Mouse (Mus musculus) C2C12 (cell line): ENCODE results near the gene Amtn.
"Not testable (repeated sequence)": the region's sequence is repeated elsewhere in the genome, so short reads cannot be mapped to it uniquely, and the experiment has no call there.

Experiments used
- CEBPB ChIP-seq: IDR thresholded peaks from one replicate; pipeline ENCODE4 v1.6.1; 2011; ENCODE audit warnings: low read depth, mild to moderate bottlenecking, control low read depth, moderate library complexity
- CTCF ChIP-seq: IDR thresholded peaks from one replicate; pipeline ENCODE4 v1.5.1; 2011; ENCODE audit not compliant: control insufficient read depth, insufficient read depth, insufficient read length
- MAX ChIP-seq: IDR thresholded peaks from one replicate; pipeline ENCODE4 v1.6.1; 2011; ENCODE audit warnings: mild to moderate bottlenecking, control low read depth
- MYOG ChIP-seq: IDR thresholded peaks from one replicate; pipeline ENCODE4 v1.6.1; 2011; ENCODE audit not compliant: control insufficient read depth, insufficient read length; ENCODE audit errors: extremely low read depth
- USF1 ChIP-seq: IDR thresholded peaks from one replicate; pipeline ENCODE4 v1.6.1; 2011; ENCODE audit warnings: low read depth, mild to moderate bottlenecking, control low read depth, moderate library complexity

DNA sequence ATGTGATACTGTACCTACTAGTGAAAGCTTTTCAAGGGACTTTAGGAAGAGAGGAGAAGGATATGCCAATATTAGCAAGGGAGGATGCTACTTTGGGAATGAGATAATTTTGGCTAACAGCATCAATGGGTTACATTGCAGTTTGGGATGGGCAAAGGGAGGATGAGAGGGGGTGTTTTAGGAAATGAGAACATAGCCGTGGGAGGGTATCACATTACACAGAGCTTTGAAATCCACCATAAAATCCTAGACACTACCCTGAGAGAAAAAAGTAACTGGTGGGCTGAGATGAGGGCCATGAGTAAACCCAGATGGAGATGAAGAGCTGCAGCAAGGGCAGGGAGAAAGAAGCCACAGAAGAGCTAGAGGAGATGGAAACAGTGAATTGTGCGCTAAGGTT is 49.0 kb downstream of the Amtn start:
- not testable (repeated sequence) for TF ChIP-seq CTCF, MYOG, MAX, USF1, CEBPB
